Mouse (Mus musculus) testis, adult 2 months (tissue): Measurements from ENCODE around the gene Car10.

Experiments
- CTCF ChIP-seq: fragments of 200-500 bp; IDR thresholded peaks from 2 replicates; pipeline ENCODE4 v1.5.1; 2012; ENCODE audit warnings: low read depth, mild to moderate bottlenecking, inconsistent platforms, low read length, moderate library complexity; ENCODE audit not compliant: control insufficient read depth, insufficient read depth, insufficient replicate concordance
- POLR2A ChIP-seq: fragments of 200-500 bp; IDR thresholded peaks from 2 replicates; pipeline ENCODE4 v1.6.1; 2012; ENCODE audit warnings: low read depth, mild to moderate bottlenecking, inconsistent platforms, low read length, moderate library complexity; ENCODE audit not compliant: control insufficient read depth

GRCm38 (mm10) chr11:93367244-93367643 lies 269.4 kb downstream of the Car10 start:
- no peak for TF ChIP-seq POLR2A
- TF ChIP-seq CTCF = no peak
